Comparison of ENCODE assay signal across 9 mouse cellular contexts in genomic region chr16:95345882-95346281, GRCm38 (mm10).
A peak's percentile ranks its signal among the peaks of the same experiment; 100 is the strongest.
DNase-seq lines count a peak whose midpoint lies in the region; ATAC-seq and TF ChIP-seq lines count a peak whose summit lies in the region.
"Had no signal": no experiment of that assay in that cellular context is flagged by ENCODE, and none has a peak within 500 bp of the region (broad histone marks: within the 10 kb centered on the region; RNA-seq: fewer than 3 reads in every experiment).

No protein-coding gene starts in this region.

- no peaks in the 10 kb centered on the region for H3K36me3 ChIP-seq in hindbrain, embryonic 10.5 days
- no peaks in the 10 kb centered on the region for H3K36me3 ChIP-seq in hindbrain, embryonic 13.5 days
- H3K36me3 ChIP-seq in embryonic facial prominence, embryonic 10.5 days (replicated peaks): no peaks in the 10 kb centered on the region
- no peaks in the 10 kb centered on the region for H3K36me3 ChIP-seq in spleen, adult 2 months (ENCODE audit: control insufficient read depth, insufficient read depth, low read length)
- H3K36me3 ChIP-seq: neural tube, embryonic 13.5 days had no signal

- H3K4me2 ChIP-seq in hindbrain, embryonic 13.5 days: no peak overlapping the region
- H3K4me2 ChIP-seq: neural tube, embryonic 13.5 days had no signal

- TF ChIP-seq CTCF in spleen, adult 2 months (IDR thresholded peaks at IDR 0.05; ENCODE audit: extremely low read depth, insufficient read depth, insufficient read length, insufficient replicate concordance): peak; percentile 59; the same call in 1 of the 2 replicates

- H3K27ac ChIP-seq in hindbrain, embryonic 10.5 days: no peak overlapping the region; the same call in 1 of the 2 replicates
- no peak overlapping the region for H3K27ac ChIP-seq in hindbrain, embryonic 13.5 days
- H3K27ac ChIP-seq in embryonic facial prominence, embryonic 10.5 days (replicated peaks): no peak overlapping the region
- H3K27ac ChIP-seq in spleen, adult 2 months (ENCODE audit: insufficient read depth, low read length): no peak overlapping the region
- H3K27ac ChIP-seq: neural tube, embryonic 13.5 days had no signal

- H3K27me3 ChIP-seq in hindbrain, embryonic 10.5 days (ENCODE audit: insufficient read depth, poor library complexity, severe bottlenecking): no peaks in the 10 kb centered on the region; the same call in 1 of the 2 replicates
- H3K27me3 ChIP-seq in hindbrain, embryonic 13.5 days: peaks cover 9% of the 10 kb centered on the region; the same call in 1 of the 2 replicates
- peaks cover 8% of the 10 kb centered on the region; the same call in 1 of the 2 replicates for H3K27me3 ChIP-seq in embryonic facial prominence, embryonic 10.5 days (replicated peaks; ENCODE audit: low read depth, poor library complexity, severe bottlenecking)
- no peaks in the 10 kb centered on the region for H3K27me3 ChIP-seq in spleen, adult 2 months (ENCODE audit: control insufficient read depth, insufficient read depth, low read length)

- TF ChIP-seq POLR2A in spleen, adult 2 months (IDR thresholded peaks at IDR 0.05; ENCODE audit: low read depth, low read length): no peak

- 6% methylated on average over 7 of the region's 7 CpGs for WGBS in hindbrain, embryonic 10.5 days
- WGBS in hindbrain, embryonic 13.5 days: 6% methylated on average over 5 of the region's 7 CpGs
- 6% methylated on average over 7 of the region's 7 CpGs for WGBS in embryonic facial prominence, embryonic 10.5 days
- 5% methylated on average over 7 of the region's 7 CpGs for WGBS in spleen, adult 2 months

- peak; percentile 70 for DNase-seq in hindbrain, embryonic 10.5 days (ENCODE audit: low spot score)
- peak; percentile 80 for DNase-seq in adrenal gland, postnatal 10 days
- peak; percentile 82 for DNase-seq in embryonic facial prominence, embryonic 10.5 days (ENCODE audit: low spot score)
- DNase-seq in heart, postnatal 25 days (ENCODE audit: low spot score): peak; percentile 19
- peak; percentile 62 to 64 for DNase-seq in layer of hippocampus, postnatal 36 days
- DNase-seq in spleen, adult 2 months (ENCODE audit: low read depth in 1 of 2, low spot score in 2 of 2): peak; percentile 29 to 52

- no peak overlapping the region for H3K4me3 ChIP-seq in hindbrain, embryonic 10.5 days
- no peak overlapping the region for H3K4me3 ChIP-seq in hindbrain, embryonic 13.5 days
- H3K4me3 ChIP-seq in embryonic facial prominence, embryonic 10.5 days: no peak overlapping the region
- no peak overlapping the region for H3K4me3 ChIP-seq in spleen, adult 2 months (ENCODE audit: extremely low read depth, insufficient read depth, insufficient read length)
- H3K4me3 ChIP-seq: neural tube, embryonic 13.5 days had no signal

- peaks cover 17% of the 10 kb centered on the region for H3K4me1 ChIP-seq in hindbrain, embryonic 10.5 days (replicated peaks)
- peaks cover 10% of the 10 kb centered on the region for H3K4me1 ChIP-seq in hindbrain, embryonic 13.5 days (replicated peaks)
- H3K4me1 ChIP-seq in embryonic facial prominence, embryonic 10.5 days: peaks cover 24% of the 10 kb centered on the region
- H3K4me1 ChIP-seq in spleen, adult 2 months (ENCODE audit: control insufficient read depth, insufficient read depth, insufficient read length): no peaks in the 10 kb centered on the region

- no peak for ATAC-seq in hindbrain, embryonic 13.5 days (ENCODE audit: low FRiP score)
- ATAC-seq in megakaryocyte-erythroid progenitor cell, adult 5-6 weeks (replicated peaks; ENCODE audit: low FRiP score, low TSS enrichment, poor library complexity, severe bottlenecking): 0 out of 2 replicates have a peak, but pooled peaks have one; percentile 28

- no peak overlapping the region for H3K9ac ChIP-seq in hindbrain, embryonic 13.5 days
- H3K9ac ChIP-seq: neural tube, embryonic 13.5 days had no signal

- intact Hi-C loops in heart, postnatal 25 days (cut with DNase I): loop anchor here (1.0 to 10.0 kb wide), 3 partner anchors 150 to 616 kb away; no protein-coding TSS in a partner anchor

- no peaks in the 10 kb centered on the region for H3K9me3 ChIP-seq in hindbrain, embryonic 10.5 days
- H3K9me3 ChIP-seq in hindbrain, embryonic 13.5 days: no peaks in the 10 kb centered on the region
- H3K9me3 ChIP-seq in embryonic facial prominence, embryonic 10.5 days: no peaks in the 10 kb centered on the region
- H3K9me3 ChIP-seq: neural tube, embryonic 13.5 days had no signal

Comparison
In these comparisons a context has a peak if more than half of its experiments do, and no peak if none do; other contexts are left out.
1. DNase-seq: peak in every context shown above with its lines; median percentile 82 in embryonic facial prominence, embryonic 10.5 days; 80 in adrenal gland, postnatal 10 days; 70 in hindbrain, embryonic 10.5 days; 63 in layer of hippocampus, postnatal 36 days; 40 in spleen, adult 2 months; 19 in heart, postnatal 25 days.